Mouse (Mus musculus) embryo, embryonic 9.5 days (tissue): ENCODE data around the gene Serpina11.
A peak's percentile ranks its signal among the peaks of the same experiment; 100 is the strongest.

ENCODE experiments used
- DNase-seq: peaks from one replicate; pipeline ENCODE4 v3.0.0-alpha.2; 2017; ENCODE audit errors: extremely low spot score

Serpina11 gene

DNA sequence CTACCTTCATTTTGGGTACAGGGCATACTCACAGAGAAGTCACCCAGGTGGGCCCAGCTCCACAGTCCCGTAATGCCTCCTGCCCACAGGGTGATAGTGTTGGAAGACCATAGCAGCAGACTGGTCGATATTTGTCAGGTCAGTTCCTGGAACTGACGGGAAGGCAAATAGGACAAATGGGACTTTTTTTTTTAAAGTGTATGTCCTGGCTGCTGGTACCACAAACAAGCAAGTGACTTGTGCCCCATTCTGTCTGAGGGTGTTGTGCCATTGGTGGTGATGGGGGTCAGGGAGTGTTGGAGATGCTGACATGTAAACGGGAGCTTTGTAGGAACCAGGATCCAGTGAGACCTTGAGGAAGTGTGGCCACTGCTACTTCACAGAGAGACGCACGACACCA, at the start of gene Serpina11:
Gene Serpina11 (minus strand): TSS at position 101 of the 400 bp plus-strand sequence.
- no peak for DNase-seq

DNA sequence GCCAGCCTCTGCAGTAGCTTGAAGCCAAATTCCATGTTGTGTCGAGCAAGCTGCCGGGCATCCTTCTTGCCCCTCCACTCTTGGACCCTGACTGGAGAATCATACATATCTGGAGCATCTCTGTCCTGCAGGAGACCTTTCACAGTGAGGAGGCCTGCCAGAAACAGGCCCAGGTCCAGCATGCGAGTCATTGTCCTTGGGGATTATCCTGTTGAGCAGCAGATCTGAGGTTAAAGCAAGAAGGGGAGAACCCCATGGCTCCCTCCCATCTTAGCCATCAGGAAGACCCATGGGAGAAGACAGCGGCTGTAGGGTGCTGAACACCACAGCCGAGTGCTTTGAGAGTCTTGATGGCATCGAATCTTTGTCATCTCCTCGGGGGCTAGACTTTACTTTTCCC, 48.4 kb upstream of the Serpina11 start:
- DNase-seq = no peak

DNA sequence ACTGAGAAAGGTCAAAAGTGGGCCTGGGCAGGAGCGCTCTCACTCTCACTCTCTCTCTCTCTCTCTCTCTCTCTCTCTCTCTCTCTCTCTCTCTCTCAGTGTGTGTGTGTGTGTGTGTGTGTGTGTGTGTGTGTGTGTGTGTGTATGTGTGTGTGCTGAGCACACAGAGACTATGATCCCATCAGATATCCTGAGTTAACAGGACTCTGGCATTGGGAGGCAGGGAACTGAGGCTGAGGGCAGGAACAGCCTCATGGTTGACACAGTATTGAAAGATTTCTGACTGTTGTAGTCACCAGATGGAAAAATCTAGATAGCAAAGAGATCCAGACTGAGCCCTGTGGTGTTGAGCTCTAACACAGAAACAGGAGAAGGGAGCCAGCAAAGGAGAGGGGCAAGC, 44.0 kb upstream of the Serpina11 start:
- DNase-seq = no peak

DNA sequence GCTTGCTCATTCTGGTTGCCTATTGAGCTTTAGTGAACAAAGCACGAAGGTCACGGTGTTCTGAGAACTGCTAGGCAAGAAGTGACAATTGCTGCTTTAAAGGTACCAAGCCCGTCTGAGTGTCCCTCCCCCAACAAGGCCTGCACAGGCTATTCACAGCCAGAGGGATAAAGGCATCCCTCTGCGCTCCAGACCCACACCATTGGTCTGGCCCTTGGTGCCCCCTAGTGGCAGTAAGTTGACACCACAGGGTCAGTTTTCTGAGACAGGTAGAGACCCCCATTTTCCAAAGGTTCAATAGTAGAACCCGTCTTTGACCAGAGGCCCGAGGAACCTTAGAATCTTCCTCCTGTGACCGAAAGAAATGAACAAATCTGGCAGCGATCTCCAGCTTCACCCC, 40.2 kb upstream of the Serpina11 start:
- DNase-seq = peak; percentile 22

DNA sequence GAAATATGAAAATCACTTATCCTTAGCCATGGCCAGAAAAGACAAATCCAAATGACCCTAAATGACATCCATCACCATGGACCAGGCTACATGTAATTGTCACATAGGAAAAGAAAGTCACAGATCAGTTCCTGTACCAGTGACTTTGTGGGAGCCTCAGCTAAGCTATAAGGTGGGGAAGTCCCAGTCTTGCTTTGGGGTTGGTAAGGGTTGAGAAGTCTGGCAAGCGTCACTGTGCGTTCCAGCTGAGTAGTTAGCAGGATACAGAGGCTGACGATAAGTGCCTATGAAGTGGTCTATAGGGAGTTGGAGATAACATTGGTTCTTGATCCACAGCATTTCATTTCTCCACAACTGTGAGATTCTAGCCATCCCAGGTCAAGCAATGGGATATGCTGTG, 25.5 kb upstream of the Serpina11 start:
- DNase-seq = no peak

DNA sequence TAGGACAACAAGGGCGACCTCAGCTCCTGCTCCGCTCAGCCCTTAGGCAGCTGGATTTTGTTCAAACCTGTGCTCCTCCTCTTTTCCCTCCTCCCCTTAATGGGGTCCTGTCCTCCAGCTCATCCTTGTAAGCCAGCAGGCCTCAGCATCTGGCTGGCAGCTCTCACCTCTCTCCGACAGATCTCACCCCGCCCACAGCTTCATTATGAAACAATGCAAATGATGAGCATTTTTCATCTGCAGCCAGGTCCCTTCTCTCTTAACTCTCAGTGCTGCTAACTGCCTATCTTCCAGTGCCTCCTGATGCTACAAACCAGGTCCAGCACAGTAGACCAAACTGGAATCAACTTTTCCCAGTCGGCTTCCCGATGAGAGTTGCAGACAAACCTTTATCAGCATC, 23.9 kb upstream of the Serpina11 start, which contains the start of gene Serpina9:
Gene Serpina9 (minus strand): TSS at position 136 of the 400 bp plus-strand sequence.
- DNase-seq = no peak

DNA sequence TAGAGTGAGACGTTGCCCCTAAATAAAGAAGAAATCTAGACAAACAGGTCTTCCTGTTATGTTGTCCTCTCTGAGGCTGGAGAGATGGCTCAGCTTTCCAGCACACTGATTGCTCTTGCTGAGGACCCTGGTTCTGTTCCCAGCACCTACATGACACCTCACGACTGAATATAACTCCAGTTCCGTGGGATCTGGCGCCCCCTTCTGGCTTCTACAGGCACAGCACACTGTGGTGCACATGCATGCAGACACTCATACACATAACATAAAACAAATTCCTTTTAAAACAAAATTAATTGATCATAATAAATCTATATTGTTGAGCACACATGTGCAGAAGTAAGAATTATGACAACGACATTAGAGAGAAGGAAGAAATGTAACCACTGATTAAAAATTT, 14.9 kb upstream of the Serpina11 start:
- DNase-seq = no peak

DNA sequence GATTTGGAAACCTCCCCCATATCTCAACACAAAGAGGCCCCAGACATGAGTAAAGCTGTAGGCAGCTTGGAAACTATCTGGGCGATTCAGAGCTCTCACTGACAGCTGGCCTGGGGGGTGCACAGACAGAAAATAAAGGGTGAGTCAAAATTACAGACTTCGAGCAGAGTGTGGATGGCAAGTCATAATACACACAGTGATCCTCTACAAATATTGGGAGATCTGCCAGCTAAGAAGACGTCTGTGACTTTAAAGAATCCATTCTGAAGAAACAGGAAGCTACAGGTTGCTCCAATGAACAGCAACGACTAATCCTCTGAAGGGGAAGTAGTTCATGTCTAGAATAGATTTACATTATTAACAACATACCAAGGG, 13.5 kb upstream of the Serpina11 start:
- no peak for DNase-seq

DNA sequence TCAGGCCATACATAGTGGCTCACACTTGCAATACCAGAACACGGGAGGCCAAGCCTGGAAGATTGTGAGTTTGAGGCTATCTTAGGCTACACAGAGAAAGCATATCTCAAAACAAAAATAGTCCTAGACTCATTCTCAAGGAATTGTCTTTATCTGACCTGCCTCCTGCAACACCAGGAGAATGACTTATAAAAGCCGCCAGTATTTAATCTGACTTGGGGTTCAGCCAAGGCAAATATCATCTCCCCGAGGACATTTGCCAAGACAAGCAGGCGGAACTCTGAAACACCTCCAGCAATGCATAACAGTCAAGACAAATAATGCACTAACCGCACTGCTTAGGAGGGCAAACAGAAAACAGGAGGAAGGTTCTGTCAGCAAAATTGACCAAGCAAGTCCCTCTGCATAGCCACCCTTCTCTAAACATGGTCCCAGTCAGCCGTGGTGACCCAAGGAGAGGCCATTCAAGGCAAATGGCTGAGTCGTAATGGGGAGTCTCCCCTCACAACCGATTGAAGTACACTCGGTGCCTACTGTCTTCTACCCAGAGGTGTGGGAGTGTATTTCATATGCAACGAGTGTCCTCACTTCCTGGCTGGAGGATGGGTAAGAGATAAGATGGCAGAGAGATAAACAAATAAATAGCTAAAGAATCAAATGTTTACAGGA, 12.9 kb upstream of the Serpina11 start:
- no peak for DNase-seq

DNA sequence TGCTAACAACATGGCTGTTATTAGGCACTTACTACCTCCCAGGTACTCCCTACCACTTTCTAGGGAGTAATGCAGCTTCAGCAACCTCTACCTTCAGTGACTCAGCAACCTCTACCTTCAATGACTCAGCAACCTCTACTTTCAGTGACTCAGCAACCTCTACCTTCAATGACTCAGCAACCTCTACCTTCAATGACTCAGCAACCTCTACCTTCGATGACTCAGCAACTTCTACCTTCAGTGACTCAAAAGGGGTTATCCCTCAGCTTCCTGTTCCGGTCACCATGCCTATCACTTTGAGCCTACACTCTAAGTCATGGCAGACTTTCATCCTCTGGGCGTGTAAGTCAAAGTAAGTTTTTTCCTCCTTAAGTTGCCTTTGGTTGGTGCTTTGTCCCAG, 10.8 kb upstream of the Serpina11 start:
- DNase-seq = no peak

DNA sequence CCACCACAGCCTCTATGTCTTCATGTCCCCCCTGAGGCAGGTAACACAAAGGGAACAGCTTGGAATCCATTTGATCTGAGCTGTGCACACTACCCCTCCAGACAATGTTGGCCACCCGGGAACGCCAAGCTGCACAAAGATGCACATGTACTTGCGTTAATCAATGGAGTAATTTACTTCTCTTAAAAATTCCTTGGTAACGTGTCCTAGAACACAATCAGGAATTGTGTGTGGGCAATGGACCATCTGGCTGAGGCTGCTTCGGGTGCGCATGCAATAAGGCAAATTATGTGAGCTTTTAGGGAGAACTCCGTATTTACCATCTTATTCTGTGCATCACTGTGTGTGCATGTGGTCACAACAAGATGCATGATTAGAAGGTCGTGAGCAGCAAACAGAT, 9.9 kb upstream of the Serpina11 start:
- DNase-seq = no peak

DNA sequence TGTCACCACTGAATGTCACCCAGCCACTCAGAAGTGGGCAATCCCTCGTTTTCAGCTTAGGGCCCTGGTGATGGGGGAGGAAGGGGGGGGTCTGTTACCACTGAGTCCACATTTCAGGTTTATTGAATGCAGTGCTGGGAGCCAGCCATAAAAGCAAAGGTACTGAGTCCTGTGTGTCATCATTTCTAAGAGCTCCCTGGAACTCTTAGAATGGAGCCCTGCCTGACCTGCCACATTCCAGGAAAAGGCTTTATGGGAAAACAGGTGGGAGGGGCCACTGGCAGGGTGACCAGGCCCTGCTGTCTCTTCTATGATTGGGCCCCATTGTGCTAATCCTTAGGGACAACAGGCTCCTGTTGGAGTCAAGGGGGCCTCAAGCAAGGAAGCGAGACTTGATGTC, 6.8 kb upstream of the Serpina11 start:
- no peak for DNase-seq

DNA sequence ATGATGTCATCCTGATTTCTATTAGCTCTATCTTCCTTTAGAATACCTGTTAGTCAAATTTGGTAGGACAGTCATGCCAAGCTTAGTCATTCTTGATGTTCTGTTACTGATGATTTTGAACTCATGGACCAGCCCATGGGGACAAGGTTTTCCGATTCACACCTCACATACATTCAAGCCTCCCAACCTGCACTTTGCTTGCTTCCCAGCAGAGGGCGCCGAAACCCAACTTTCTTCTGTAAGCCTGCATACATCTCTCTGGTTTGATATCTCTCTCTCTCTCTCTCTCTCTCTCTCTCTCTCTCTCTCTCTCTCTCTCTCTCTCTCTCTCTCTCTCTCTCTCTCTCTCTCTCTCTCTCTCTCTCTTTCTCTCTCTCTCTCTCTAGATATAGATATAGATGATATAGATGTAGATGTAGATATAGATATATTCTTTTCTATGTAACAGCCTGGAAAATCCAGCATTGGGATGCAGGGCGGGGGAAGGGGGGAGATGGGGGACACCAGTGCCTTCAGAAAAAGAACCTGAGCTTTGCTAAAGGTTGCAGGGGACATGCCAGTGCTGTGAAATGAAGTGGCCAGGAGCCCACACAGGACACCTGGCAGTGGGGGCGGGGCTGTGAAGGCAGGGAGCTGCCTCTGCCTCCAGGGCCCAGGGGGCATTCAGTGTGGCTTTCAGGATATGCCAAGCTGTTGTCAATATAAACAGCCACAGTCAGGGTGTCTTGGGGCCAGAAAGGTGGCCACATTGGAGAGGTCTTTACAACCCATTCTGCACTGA, 5.7 kb upstream of the Serpina11 start:
- DNase-seq = peak; percentile 57

DNA sequence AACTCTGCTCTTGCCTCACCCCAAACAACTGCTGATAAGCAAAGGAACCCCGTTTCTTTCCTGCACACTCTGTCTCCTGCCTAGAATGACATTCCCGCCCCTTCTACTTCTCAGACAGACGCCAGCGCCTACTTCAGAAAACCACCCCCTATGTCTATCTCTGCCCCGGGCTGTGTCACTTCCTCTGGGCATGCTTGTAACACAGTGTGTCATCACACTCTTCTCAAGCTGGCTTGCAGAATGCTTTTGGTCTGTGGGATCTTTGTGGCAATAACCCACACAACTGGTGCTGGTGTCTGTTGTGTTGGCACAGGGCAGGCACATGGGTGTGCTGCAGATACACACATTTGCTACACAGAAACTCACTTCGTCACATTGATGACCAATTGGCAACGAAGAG, 3.2 kb upstream of the Serpina11 start:
- no peak for DNase-seq

DNA sequence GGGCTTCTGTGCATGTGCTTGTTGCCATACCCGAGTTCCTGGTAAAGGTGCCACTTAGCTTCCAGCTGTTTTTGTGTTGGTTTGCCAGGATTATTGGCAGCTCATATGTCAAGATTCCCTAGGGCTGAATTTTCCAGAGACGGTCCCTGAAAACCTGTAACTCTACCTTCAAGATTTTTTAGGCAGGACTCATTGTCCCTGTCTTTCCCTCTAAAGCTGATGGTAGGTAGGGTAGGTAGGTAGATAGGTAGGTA, 316 bp downstream of the Serpina11 start:
- DNase-seq = no peak

DNA sequence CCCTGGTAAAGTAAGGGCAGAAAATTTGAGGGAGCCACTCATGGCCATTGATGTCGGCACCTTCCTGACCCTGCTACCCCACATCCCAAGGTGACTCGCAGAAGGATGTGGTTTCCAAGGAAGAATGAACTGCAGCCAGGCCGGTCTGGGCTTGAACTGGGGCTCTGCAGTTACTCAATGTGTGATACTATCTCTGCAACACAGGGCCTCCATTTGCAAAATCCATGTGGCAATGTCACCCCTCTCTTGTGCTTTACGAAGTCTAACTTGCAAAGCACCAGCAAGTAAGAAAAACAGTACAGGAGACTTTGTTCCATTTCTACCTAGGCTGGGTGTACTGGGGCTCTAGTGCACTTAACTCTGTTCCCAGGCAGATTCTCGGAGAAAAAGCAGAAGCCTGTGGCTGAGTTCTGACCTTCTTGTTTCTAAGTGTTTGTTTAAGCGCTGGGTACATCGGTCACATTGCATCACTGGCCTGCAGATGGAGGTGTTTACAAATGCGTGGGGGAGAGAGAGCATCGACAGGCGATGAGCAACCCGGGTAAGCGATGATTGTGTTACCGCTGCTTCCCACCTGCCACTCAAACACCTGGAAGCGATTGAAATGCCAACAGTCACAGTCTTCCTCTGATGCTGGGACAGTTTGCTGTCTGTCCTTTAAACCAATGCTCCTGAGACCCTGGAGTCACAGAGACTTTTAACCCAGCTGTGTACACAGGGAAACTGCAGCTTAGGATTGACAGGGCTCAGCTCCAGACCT, 823 bp downstream of the Serpina11 start:
- DNase-seq = no peak

DNA sequence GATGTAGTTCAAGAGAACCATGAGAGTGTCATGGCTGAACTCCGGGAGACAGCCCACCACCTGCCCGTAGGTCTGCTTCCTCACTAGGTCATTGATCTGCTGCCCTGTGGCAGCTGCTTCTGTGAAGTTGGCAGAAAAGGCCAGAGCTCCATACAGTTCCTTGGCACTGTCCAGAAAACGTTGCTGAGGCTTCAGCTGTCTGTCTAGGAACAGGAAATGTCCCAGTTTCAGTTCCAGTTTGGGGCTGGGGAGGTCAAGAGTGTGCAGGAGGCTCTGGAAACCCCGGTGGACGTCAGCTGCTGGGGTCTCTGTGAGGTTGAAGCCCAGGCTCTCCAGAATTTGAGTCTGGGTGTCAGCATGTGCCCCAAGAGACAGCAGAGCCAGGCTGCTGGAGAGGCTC, 3.9 kb downstream of the Serpina11 start:
- DNase-seq = no peak

DNA sequence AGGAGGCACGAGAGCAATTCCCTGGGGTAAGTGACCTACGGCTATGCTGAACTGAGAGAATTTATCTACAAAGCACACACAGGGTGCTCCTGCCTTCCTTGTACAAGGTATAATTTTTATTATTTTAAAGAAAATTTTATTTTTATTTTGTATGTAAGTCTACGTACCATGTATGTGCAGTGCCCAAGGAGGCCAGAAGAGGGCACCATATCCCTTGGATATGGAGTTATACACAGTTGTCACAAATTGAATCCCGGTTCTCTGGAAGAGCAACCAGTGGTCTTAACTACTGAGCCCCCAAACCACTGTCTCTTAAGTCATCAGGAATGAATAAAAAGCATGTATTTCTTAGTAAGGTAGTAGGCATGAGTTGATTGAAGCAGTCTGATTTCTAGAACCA, 4.8 kb downstream of the Serpina11 start:
- peak; percentile 36 for DNase-seq

DNA sequence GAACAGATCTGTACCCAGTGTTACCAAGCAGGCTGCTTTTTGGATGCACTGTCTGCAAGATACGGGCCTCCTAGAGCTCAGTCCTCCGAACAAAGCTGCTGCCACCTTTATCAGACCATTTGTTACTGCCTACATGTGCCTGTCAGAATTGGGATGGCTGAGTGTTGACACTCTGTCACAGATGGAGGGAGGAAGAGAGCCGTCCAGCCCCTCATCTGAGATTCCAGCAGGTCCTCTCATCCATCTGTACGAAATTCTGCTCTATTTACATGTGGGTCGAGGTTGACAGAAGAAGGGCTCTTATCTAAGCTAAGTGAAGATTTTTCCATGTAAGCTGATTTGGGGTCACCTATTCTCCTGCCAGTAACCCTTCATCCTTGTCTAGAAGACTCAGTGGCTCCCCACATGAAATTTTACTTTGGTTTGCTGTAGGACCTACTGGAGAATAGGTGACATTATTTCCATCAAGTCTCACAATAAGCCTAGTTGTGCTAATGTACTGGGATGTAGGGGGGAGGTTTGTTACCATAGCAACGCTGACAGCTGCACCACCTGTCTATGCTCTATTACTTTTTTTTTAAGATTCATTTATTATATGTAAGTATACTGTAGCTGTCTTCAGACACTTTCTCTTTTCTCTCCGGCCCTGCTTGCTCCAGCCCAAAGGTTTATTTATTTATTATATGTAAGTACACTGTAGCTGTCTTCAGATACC, 8.0 kb downstream of the Serpina11 start:
- DNase-seq = no peak

DNA sequence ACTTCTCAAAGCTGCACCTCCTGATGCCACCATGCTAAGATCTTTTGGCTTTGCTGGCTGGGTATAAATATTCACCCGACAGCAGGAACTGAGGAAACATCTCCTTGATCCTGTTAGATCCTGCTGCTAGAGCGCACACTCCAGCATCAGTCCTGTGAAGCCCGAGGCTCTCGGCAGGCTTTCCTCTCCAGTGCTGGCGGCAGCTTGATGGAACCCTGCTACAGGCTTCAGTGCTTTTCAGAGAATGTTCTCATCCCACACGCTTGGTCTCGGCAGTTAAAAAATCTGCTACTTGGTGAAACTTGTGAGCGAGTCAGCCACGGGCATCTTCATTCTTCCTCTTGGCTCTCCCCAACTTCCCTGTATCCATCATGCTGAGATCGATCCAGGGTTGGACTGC, 11.5 kb downstream of the Serpina11 start:
- no peak for DNase-seq

DNA sequence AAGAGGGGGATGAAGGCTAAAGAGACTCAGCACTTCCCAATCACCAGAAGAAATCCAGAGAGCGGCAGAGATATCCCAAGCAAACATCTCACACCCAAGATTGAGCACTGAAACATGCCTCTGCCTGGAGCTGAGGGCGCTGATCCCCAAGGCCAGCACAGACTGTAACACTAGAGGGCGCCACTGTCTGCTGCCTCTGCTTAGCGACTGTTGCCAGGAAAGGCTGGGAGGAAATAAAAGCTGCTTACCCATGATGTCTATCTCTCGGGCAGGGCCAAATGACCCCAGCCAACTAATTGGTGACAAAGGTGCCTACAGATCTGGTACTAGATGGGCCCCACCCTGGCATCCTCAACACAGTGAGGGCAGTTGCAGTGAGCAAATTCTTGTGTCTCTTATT, 11.9 kb downstream of the Serpina11 start:
- peak; percentile 11 for DNase-seq

DNA sequence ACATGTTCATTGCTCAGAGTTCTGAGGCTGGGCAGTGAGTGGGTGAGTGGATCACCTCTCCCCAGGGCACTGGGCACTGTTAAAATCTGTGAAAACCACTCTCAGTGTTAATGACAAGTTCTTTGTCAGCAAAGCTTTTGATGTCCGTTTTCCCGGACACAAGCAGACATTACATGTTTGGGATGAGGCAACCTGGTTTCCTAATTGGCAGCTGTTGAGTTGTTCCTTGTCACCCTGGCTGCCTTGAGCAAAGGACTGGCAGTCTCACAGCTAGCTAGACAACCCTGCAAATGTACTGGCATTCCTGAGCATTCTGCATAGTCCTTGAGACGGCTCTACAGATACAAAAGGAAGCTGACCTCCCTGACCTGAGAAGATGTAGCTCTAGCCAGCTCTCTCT, 12.7 kb downstream of the Serpina11 start:
- no peak for DNase-seq
